Mouse (Mus musculus) embryonic fibroblast, embryonic 13.5 days (primary cell): Measurements from ENCODE around the gene Gm12216. TPM values are rescaled to one million over a fixed set of nuclear protein-coding genes. Genes with fewer than 3 reads are reported as not detected.

Source experiments
- H3K27ac ChIP-seq: 2 replicates; pipeline ENCODE4 v1.5.1; 2012; ENCODE audit warnings: low read length, control low read depth, inconsistent platforms; ENCODE audit not compliant: insufficient read depth
- H3K4me1 ChIP-seq: 2 replicates; pipeline ENCODE4 v1.6.1; 2011; ENCODE audit warnings: low read length; ENCODE audit not compliant: control insufficient read depth, insufficient read depth
- H3K4me3 ChIP-seq: 2 replicates; pipeline ENCODE4 v1.5.1; 2011; ENCODE audit warnings: mild to moderate bottlenecking, control low read depth, low read length; ENCODE audit not compliant: insufficient read depth
- CTCF ChIP-seq: IDR thresholded peaks from 2 replicates; pipeline ENCODE4 v1.5.1; 2011; ENCODE audit warnings: mild to moderate bottlenecking, control low read depth, low read length, moderate library complexity, borderline replicate concordance; ENCODE audit not compliant: insufficient read depth
- POLR2A ChIP-seq: IDR thresholded peaks from 2 replicates; pipeline ENCODE4 v1.6.1; 2011; ENCODE audit warnings: low read depth, mild to moderate bottlenecking, control low read depth, low read length, moderate library complexity
- polyA plus RNA-seq: library from polyadenylated mRNA; stranded (reverse); fragments of >200 nt; gene quantifications from 2 replicates; pipeline ENCODE4 v1.2.4, GENCODE M21; 2011; ENCODE audit warnings: low read depth; ENCODE audit not compliant: missing spikeins, insufficient read length

Gene Gm12216
- polyA plus RNA-seq, 1 experiment: not detected

GRCm38 (mm10) chr11:53786058-53787031 lies 72.7 kb downstream of the Gm12216 start:
- H3K4me3 ChIP-seq: no peak overlapping the region
- no peaks in the 10 kb centered on the region for H3K4me1 ChIP-seq
- TF ChIP-seq POLR2A (no peak), CTCF (no peak)
- H3K27ac ChIP-seq: no peak overlapping the region

GRCm38 (mm10) chr11:53785311-53785936 lies 73.6 kb downstream of the Gm12216 start:
- Histone ChIP-seq H3K4me1 (no peaks in the 10 kb centered on the region), H3K27ac (no peak overlapping the region), H3K4me3 (no peak overlapping the region)
- TF ChIP-seq CTCF (no peak), POLR2A (no peak)

GRCm38 (mm10) chr11:53783288-53783687 lies 75.8 kb downstream of the Gm12216 start:
- H3K27ac ChIP-seq: no peak overlapping the region
- H3K4me3 ChIP-seq: no peak overlapping the region
- TF ChIP-seq CTCF: no peak
- no peak for TF ChIP-seq POLR2A
- H3K4me1 ChIP-seq: no peaks in the 10 kb centered on the region

- Histone ChIP-seq H3K4me1 (no peaks in the 10 kb centered on the region), H3K4me3 (no peak overlapping the region), H3K27ac (no peak overlapping the region)
- TF ChIP-seq POLR2A (no peak), CTCF (no peak)
Observed at GRCm38 (mm10) chr11:53781964-53782363, 77.1 kb downstream of the Gm12216 start.

- TF ChIP-seq CTCF (no peak), POLR2A (no peak)
- H3K4me1 ChIP-seq: no peaks in the 10 kb centered on the region
- H3K27ac ChIP-seq: no peak overlapping the region
- H3K4me3 ChIP-seq: no peak overlapping the region
Observed at GRCm38 (mm10) chr11:53781201-53781775, 77.8 kb downstream of the Gm12216 start.

GRCm38 (mm10) chr11:53780262-53780661 lies 78.8 kb downstream of the Gm12216 start:
- Histone ChIP-seq H3K4me3 (no peak overlapping the region), H3K4me1 (no peaks in the 10 kb centered on the region), H3K27ac (no peak overlapping the region)
- no peak for TF ChIP-seq POLR2A

- Histone ChIP-seq H3K4me1 (no peaks in the 10 kb centered on the region), H3K4me3 (no peak overlapping the region)
- TF ChIP-seq CTCF (no peak), POLR2A (no peak)
Observed at GRCm38 (mm10) chr11:53779808-53780207, 79.2 kb downstream of the Gm12216 start.

GRCm38 (mm10) chr11:53778455-53778854 lies 80.6 kb downstream of the Gm12216 start:
- Histone ChIP-seq H3K27ac (no peak overlapping the region), H3K4me3 (no peak overlapping the region), H3K4me1 (no peaks in the 10 kb centered on the region)
- TF ChIP-seq POLR2A (no peak), CTCF (no peak)

More at GRCm38 (mm10) chr11:53779808-53780207, 79.2 kb downstream of the Gm12216 start:
- no peak overlapping the region for H3K27ac ChIP-seq

GRCm38 (mm10) chr11:53777736-53778135 lies 81.3 kb downstream of the Gm12216 start:
- no peak overlapping the region for H3K27ac ChIP-seq
- H3K4me1 ChIP-seq: no peaks in the 10 kb centered on the region
- H3K4me3 ChIP-seq: no peak overlapping the region
- TF ChIP-seq CTCF: no peak
